Mouse (Mus musculus) bone marrow macrophage, adult 2 months (primary cell): ENCODE measurements around the gene Parp14.

Source experiments
- CTCF ChIP-seq: IDR thresholded peaks from 2 replicates; pipeline ENCODE4 v1.5.1; 2012; ENCODE audit warnings: low read depth, mild to moderate bottlenecking, low read length, moderate library complexity
- POLR2A ChIP-seq: IDR thresholded peaks from 2 replicates; pipeline ENCODE4 v1.6.1; 2012; ENCODE audit warnings: mild to moderate bottlenecking, low read depth, low read length, borderline replicate concordance

DNA sequence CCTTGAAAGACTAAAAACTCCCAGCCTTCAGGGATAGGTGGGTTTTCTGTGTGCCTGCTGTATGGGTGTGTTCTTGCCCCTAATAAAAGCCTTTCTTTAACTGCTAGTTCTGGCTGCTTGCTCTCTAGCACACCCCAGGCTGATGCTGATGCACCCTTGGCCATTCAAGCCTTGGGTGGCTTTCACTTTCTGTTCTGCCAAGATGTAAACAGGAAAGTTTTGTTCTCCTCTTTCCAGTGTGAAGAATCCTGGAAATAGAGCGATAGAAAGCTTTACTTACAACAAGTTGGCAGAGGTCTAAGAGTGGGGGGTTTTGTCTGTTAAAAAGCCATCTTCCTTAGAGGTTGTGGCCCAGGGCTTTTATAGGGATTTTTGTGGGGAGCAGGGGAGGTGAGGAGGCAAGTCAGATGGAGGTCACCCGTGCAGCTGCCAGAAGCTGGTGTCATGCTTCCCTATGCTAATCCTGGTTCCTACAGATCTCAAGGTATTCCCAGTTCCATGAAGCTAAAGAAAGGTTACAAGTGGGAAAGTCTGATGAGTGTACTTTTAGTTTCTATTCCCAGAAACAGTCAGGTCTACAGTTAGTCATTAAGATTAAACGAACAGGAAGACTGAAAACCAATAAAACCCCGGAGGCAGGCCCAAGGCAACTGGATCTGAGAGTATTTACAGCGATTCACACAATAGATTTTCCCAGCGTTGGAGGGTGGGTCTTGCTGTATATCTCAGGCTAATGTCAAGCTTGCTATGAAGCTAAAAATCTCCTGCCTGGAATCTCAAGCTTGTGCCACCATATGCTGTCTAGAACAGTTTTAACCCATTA, 47.6 kb upstream of the Parp14 start:
- TF ChIP-seq POLR2A (no peak), CTCF (no peak)
